Mouse (Mus musculus): ENCODE results near the gene Bcl2l1. TPM values are rescaled to one million over a fixed set of nuclear protein-coding genes. Genes with fewer than 3 reads are reported as not detected.
A peak's percentile ranks its signal among the peaks of the same experiment; 100 is the strongest.

Gene Bcl2l1
- total RNA-seq (2021) = 100 to 1,000 TPM; 124 to 130 TPM
- long read RNA-seq, experiment 1, transcript Bcl2l1-201 (3 exons, 2,417 nt) = major isoform, 94 of 219 reads
- long read RNA-seq, experiment 1, transcript Bcl2l1-202 (3 exons, 2,568 nt) = minor isoform, 70 of 219 reads
- long read RNA-seq, experiment 1, partial matches to known transcripts = 19 of 219 reads
- long read RNA-seq, experiment 1, other reads (novel, unspliced or antisense) = 36 of 219 reads
- long read RNA-seq, experiment 2, transcript Bcl2l1-202 (3 exons, 2,568 nt) = minor isoform, 36 of 152 reads
- long read RNA-seq, experiment 2, transcript Bcl2l1-201 (3 exons, 2,417 nt) = major isoform, 82 of 152 reads
- long read RNA-seq, experiment 2, partial matches to known transcripts = 4 of 152 reads
- long read RNA-seq, experiment 2, other reads (novel, unspliced or antisense) = 30 of 152 reads

- peak; percentile 98 for DNase-seq (ENCODE audit: low spot score in 2 of 2)
Observed at GRCm38 (mm10) chr2:152831019-152831878, at the start of gene Bcl2l1. Bcl2l1 (minus strand) TSS chr2:152831728.

- no peak for DNase-seq (ENCODE audit: low spot score in 2 of 2)
Observed at GRCm38 (mm10) chr2:152880898-152881297, 49.4 kb upstream of the Bcl2l1 start.

GRCm38 (mm10) chr2:152878239-152878638, 46.7 kb upstream of the Bcl2l1 start:
- DNase-seq (ENCODE audit: low spot score in 2 of 2) = no peak

GRCm38 (mm10) chr2:152863346-152863745, 31.8 kb upstream of the Bcl2l1 start:
- DNase-seq (ENCODE audit: low spot score in 2 of 2) = no peak

- DNase-seq (ENCODE audit: low spot score in 2 of 2) = no peak
Observed at GRCm38 (mm10) chr2:152862638-152863037, 31.1 kb upstream of the Bcl2l1 start.

- DNase-seq (ENCODE audit: low spot score in 2 of 2) = no peak
Observed at GRCm38 (mm10) chr2:152861891-152862290, 30.4 kb upstream of the Bcl2l1 start.

GRCm38 (mm10) chr2:152859501-152859900, 28.0 kb upstream of the Bcl2l1 start:
- no peak for DNase-seq (ENCODE audit: low spot score in 2 of 2)

GRCm38 (mm10) chr2:152848466-152848865, 16.9 kb upstream of the Bcl2l1 start:
- no peak for DNase-seq (ENCODE audit: low spot score in 2 of 2)

GRCm38 (mm10) chr2:152847815-152848302, 16.3 kb upstream of the Bcl2l1 start, which contains the start of gene Tpx2:
Tpx2 (plus strand) TSS chr2:152847964.
- DNase-seq (ENCODE audit: low spot score in 2 of 2) = peak; percentile 99

GRCm38 (mm10) chr2:152847057-152847814, 15.7 kb upstream of the Bcl2l1 start:
- no peak for DNase-seq (ENCODE audit: low spot score in 2 of 2)

- no peak for DNase-seq (ENCODE audit: low spot score in 2 of 2)
Observed at GRCm38 (mm10) chr2:152842741-152843140, 11.2 kb upstream of the Bcl2l1 start.

- no peak for DNase-seq (ENCODE audit: low spot score in 2 of 2)
Observed at GRCm38 (mm10) chr2:152839256-152839655, 7.7 kb upstream of the Bcl2l1 start.

- peak; percentile 84 to 86 for DNase-seq (ENCODE audit: low spot score in 2 of 2)
Observed at GRCm38 (mm10) chr2:152830021-152830921, 1.3 kb downstream of the Bcl2l1 start.

GRCm38 (mm10) chr2:152829367-152829881, 2.1 kb downstream of the Bcl2l1 start:
- DNase-seq (ENCODE audit: low spot score in 2 of 2) = peak in 1 of 2 experiments; percentile 42

GRCm38 (mm10) chr2:152828532-152828931, 3.0 kb downstream of the Bcl2l1 start:
- no peak for DNase-seq (ENCODE audit: low spot score in 2 of 2)

- DNase-seq (ENCODE audit: low spot score in 2 of 2) = no peak
Observed at GRCm38 (mm10) chr2:152828011-152828370, 3.5 kb downstream of the Bcl2l1 start.

- DNase-seq (ENCODE audit: low spot score in 2 of 2) = no peak
Observed at GRCm38 (mm10) chr2:152827321-152828010, 4.1 kb downstream of the Bcl2l1 start.

GRCm38 (mm10) chr2:152826481-152826880, 5.0 kb downstream of the Bcl2l1 start:
- DNase-seq (ENCODE audit: low spot score in 2 of 2) = no peak

- no peak for DNase-seq (ENCODE audit: low spot score in 2 of 2)
Observed at GRCm38 (mm10) chr2:152825713-152826112, 5.8 kb downstream of the Bcl2l1 start.
